Mouse (Mus musculus) olfactory bulb, adult 2 months (tissue): ENCODE data around the gene 3110040N11Rik.

Experiments
- CTCF ChIP-seq: fragments of 200-500 bp; IDR thresholded peaks from 2 replicates; pipeline ENCODE4 v1.5.1; 2012; ENCODE audit warnings: low read depth, mild to moderate bottlenecking, low read length, moderate library complexity; ENCODE audit not compliant: insufficient read depth
- POLR2A ChIP-seq: fragments of 200-500 bp; IDR thresholded peaks from 2 replicates; pipeline ENCODE4 v1.6.1; 2012; ENCODE audit warnings: mild to moderate bottlenecking, low read depth, low read length, moderate library complexity; ENCODE audit not compliant: insufficient read depth

DNA sequence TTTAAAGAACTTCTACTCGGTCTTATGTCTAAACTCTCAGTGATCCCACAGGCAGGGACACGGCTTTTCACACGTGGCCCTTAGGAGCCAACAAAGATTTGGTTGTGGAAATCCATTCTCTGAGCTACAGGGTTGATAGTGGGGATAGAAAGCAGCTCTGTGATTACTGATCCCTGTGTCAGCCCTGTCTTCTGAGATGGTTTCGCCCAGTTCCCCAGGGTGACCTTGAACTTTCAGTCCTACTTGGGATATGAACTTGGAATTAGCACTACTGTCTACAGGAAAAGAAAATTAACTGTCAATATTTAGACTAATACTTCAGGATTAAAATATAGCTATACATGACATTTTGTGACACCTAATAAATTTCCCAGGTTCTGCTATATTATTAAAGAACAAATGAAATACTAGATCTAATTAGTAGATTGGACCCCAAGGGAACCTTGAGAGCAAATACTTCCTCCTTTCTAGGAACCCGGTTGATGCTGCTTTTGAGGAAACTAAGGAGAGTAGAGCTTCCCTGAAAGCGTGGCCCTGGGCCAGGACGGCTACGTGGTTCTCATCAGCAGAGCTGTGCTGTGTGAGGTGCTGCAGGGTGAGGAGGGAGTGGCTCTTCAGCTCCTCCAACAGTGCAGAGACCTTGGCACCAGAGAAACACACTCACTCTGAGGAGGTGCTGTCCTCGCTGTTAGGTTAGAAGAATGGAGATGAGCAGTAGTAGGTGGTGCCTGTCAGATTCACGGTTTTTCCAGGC is 16.3 kb downstream of the 3110040N11Rik start:
- no peak for TF ChIP-seq POLR2A
- no peak for TF ChIP-seq CTCF
